Mouse (Mus musculus) gastrocnemius, adult 8-10 months (tissue): ENCODE measurements around the gene Grin3a. TPM values are rescaled to one million over a fixed set of nuclear protein-coding genes. Genes with fewer than 3 reads are reported as not detected.
"Not testable (repeated sequence)": the region's sequence is repeated elsewhere in the genome, so short reads cannot be mapped to it uniquely, and the experiment has no call there.

ENCODE experiments used
- DNase-seq, 2 experiments: peaks; one replicate each; pipeline ENCODE4 v3.0.0; 2022; ENCODE audit warnings: low spot score in 2 of 2
- total RNA-seq, 4 experiments: library from RNA; stranded (reverse); gene quantifications; 2 replicates each; pipeline ENCODE4 v1.2.4; 2022

Gene Grin3a
- total RNA-seq, 4 experiments from 2014 or later, result not detected

DNA sequence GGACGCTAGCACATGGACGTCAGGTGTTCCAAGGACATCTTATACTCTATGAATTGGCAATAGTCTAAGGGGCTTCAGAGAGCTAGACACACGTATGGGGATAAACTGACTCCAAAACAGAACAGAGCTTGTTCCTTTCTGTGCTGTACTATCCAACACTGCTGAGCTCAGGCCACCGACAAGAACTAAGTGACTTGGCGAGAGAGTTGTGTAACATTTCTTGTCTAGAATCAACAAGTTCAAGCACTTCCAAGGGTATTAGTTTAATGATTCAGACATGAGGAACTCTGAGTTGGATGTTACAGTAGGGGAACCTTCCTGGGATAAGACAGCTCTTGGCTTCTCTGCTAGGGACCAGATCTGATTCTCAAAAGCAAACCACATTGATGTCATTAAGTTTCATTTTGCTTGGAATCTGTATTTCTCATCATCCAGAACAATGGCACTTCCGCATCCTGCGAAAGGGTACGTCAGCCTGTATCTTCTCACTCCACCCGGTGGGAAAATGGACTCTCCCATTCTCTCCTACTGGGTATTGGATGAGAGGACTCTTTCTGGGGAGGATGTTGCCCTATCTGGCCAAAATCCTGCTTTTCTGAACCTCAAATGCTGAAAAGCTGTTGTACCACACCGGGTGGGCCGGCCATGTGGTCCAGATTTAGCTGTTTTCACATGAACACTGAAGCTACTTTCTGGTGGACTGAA is 165.2 kb downstream of the Grin3a start:
- DNase-seq, result no peak

DNA sequence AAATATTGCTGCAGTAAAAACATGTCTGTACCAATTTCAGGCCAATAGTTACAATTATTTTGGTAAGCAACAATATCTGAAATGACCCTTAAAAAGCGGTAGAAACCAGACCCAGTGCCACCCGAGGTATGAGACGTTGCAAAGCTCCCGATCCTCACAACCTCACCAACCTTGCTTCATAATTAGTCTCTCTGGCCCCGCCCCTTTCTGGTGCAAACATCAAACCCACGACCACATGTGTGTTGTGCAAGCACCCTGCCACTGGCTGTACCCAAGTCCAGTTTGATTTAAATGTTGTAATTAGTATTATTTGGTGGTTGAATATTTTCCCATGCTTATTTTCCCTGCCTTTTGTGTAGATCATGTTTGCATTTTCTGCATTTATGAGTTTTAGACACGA is 168.8 kb downstream of the Grin3a start:
- no peak for DNase-seq

- DNase-seq, result no peak
Measured at GRCm38 (mm10) chr4:49676071-49676470, 169.5 kb downstream of the Grin3a start.

DNA sequence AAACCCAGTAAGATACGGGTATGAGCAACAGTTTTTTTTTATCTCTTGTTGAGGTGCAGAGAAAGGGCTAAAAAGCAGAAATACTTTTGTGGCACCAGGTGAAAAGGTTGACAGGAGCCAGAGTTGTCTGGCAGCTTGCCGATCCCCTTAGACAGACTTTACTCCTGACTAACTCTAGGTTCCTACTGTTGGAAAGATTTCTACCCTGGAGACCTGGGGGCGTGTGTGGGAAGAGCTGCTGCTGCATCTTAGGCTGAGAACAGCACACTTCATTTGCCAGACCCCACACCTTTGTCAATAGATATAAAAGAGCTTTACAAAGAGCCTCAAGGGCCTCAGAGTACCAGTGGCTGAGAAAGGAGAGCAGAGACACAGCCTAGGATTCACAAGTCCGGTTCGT is 180.7 kb downstream of the Grin3a start:
- DNase-seq, result no peak

- DNase-seq, result no peak
Measured at GRCm38 (mm10) chr4:49662231-49662630, 183.3 kb downstream of the Grin3a start.

GRCm38 (mm10) chr4:49661664-49662063 is 183.9 kb downstream of the Grin3a start:
- no peak for DNase-seq

DNA sequence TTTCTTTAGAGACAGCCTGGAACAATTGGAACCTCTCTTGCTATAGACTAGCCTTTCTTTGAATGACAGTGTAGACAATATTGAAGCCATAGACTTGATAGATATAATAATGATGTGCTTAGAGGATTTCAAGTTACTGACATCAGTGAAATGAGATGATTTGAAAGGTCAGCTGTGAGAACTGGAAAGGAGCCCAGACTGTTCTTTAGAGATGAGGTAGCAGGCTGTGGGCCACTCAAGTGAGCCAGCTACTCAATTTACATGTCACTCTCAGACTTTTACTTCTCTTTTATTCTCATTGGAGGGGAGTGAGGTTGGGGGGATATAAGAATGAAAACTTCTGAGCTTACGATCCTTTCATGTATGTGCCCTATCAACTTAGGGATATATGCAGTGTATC is 186.1 kb downstream of the Grin3a start:
- no peak for DNase-seq

DNA sequence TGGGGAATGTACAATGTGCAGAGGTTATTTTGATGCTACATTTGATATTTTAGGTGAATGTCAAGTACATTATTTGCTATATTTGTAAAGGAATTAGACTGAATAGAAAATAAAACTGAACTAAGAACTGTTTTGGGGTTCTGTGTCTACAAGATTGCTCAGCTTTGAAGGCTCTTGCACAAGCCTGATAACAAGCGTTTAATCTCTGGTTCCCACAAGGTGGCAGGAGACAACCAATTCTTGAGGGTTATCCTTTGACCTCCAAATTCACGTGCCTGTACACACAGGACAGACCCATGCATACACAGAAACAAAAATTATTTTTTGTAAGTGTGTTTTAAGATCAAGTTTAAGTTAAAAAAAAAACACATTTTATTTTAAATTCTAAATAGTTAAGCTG is 205.6 kb downstream of the Grin3a start:
- DNase-seq, result no peak

DNA sequence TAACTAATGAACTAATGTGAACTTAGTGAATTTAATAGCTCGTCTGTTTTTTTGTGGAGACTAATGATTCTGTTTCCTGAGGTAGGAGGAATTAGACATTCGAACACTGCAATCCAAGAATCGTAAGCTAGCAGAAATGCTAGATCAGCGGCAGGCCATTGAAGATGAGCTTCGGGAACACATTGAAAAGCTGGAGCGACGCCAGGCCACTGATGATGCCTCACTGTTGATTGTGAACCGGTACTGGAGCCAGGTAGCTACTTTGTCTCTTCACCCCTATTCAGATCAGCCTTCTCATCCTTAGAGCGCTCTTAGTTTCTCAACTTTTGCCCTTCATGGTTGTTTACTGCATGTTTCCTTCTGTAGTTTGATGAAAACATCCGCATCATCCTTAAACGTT is 207.7 kb downstream of the Grin3a start:
- DNase-seq, result no peak

DNA sequence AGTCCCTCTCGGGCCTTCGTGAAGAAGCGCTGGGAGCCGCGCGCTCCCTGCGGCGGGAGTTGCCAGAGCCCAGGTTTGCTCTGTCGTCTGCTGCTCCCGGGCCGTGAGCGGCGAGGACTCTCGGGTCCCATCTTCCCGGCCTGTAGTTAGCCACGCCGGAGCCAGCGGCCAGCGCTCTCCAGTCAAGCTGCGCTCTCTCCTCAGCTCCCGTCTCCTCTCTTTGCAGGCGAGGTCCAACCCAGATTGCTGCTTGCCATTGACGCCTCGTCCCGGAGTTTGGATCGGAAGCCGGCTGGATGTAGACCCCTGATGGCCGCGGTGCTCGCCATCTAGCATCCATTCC is 213.4 kb downstream of the Grin3a start:
- DNase-seq, result no peak

DNA sequence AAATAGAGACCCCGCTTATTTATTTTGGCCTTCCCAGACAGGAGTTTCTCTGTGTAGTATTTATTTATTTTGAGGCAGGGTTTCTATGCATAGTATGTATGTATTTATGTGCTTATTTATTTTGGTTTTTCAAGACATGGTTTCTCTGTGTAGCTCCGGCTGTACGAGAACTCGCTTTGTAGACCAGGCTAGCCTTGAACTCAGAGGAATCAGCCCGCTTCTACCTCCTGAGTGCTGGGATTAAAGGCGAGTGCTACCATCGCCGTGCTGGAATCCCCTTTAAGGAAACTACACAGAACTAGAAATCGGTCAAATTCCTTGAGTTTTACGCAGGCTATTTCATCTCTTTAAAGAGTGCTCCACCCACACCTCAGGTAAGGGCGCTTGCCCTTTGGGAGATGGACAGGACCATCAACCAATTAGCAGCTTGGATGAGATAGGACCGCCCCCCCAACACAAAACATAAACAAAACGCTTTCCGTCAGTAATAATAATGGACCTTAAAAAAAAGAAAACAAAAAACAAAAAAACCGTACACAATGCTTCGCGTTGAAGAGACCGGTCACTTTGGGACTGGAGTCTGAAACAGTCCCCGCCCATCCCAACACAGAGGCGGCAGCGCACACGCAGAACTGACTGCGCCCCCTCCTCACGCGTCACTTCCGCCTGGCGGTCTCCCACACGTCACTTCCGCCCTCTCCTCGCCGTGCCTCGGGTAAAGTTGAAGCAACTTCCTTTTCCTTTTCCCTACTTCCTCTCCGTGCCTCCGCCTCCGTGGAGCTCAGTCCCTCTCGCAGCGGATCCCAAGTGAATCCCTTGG is 214.0 kb downstream of the Grin3a start, which contains the start of gene Rnf20:
Gene Rnf20 (plus strand): TSS at position 688 of the 820 bp plus-strand sequence.
- DNase-seq, result peak; percentile 91

DNA sequence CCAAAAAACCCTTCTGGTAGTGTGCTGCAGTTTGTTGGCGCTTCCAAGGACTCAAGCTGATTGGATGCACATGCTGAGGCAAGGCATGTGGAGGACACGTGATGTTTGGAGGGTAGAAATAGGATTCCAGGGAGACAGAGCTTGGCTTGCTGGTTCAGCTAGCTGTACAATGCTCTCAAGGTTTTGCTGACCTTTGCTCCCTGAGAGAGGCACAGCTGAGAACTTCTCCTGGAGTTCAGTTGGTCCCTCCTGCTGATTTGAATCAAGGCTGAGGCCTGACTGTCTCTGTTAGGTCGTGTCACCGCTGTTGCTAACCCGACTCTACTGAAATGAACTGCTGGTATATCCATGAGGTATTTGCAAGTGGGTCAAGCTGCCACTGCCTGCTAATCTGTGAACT is 216.6 kb downstream of the Grin3a start:
- DNase-seq, result no peak

DNA sequence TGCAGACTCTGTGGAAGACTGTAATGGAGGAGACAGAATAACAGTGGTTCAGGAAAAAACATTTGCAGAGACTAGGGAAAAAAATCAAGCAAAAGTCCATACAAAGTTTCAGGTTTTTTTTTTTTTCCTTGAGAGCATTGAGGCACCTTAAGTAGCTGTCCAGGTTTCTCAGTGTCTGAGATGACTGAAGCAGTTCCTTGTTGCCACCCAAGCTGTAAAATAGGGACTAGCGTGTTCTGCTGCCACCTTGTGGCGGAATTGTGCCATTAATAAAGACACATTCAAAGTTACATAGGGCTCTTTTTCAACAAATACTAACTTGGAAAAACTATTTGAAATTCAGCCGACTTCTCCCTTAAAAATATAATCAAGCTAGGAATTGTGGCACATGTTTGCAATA is 218.6 kb downstream of the Grin3a start:
- DNase-seq, result peak; percentile 27 to 37

DNA sequence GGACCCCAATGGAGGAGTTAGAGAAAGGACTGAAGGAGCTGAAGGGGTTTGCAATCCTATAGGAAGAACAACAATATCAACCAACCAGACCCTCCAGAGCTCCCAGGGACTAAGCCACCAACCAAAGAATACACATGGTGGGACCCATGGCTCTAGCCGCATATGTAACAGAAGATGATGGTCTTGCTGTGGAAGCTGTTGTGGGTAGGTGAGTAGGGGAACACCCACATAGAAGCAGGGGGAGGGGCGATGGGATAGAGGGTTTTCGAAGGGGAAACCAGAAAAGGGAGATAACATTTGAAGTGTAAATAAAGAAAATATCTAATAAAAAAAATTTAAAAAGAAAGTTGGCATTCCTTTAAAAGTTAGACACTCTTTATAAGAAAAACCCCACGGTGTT is 220.6 kb downstream of the Grin3a start:
- not testable (repeated sequence) for DNase-seq

DNA sequence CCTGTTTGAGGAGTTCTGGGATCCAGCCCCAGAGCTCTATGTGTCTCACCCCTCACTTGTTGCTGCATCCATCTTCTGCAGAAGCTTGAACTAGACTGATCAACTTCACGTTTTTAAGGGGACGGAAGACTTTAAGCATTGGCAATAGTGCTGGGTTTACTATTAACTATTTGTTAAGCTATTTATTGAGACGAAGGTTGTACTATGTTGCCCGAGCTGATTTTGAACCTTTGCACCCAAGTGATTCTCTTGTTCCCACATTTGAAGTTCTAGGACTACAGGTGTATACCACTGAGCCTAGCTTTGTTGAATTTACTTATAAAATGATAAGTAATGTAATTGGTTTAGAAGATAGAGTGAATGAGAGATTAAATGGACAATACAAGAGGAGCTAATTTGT is 221.6 kb downstream of the Grin3a start:
- DNase-seq, result no peak

DNA sequence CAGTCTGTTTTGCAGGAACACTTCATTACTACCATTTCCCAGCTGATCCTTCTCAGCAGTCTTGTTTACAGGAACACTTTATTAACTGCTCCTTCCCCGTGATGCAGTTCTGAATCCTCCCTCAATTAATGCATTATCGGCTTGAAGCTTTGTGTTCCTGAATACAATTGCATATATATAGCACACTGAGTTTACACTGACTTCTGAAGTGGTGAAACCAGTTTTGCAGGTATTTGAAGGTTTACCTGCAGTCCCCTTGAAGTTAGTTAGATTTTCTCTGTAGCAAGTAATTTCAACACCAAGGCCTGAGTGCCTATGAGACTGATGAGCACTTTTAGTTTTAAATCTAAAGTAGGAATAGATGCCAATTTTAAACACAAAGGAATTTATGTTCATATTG is 223.3 kb downstream of the Grin3a start:
- DNase-seq, result no peak

DNA sequence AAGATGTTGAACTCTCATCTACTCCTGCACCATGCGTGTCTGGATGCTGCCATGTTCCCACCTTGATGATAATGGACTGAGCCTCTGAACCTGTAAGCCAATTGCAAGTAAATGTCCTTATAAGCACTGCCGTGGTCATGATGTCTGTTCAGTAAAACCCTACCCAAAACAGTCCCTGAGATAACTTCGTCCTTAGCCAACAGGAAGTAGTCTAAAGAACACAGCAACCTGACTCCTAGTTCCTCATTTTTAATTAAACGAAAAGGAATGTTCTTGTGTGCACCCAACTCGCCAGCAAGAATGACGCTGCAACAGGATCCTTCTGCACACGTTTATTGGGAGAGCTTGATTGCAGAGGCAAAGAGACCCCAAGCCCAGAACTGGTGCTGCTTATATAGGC is 225.7 kb downstream of the Grin3a start:
- not testable (repeated sequence) for DNase-seq

GRCm38 (mm10) chr4:49616924-49617323 is 228.6 kb downstream of the Grin3a start:
- DNase-seq, result no peak

Other genes with a start within 250 kb of the Grin3a start
- 10 to 100 TPM; 27.0 to 35.1 (median 31.5) TPM for gene Tmem246, start 247.9 kb downstream of the Grin3a start, total RNA-seq
- gene Rnf20, start 213.7 kb downstream of the Grin3a start, total RNA-seq, result 10 to 100 TPM; 23.0 to 36.2 (median 30.3) TPM
- gene Ppp3r2, start 163.7 kb downstream of the Grin3a start, total RNA-seq, result not detected